Mouse (Mus musculus): ENCODE measurements around the gene Fam173a.

GRCm38 (mm10) chr17:25829558-25830017, 36.9 kb upstream of the Fam173a start:
- TF ChIP-seq CTCF (IDR thresholded peaks at IDR 0.05; ENCODE audit: extremely low read depth, insufficient read length, insufficient replicate concordance, low read depth, low read length) (no peak), POLR2A (IDR thresholded peaks at IDR 0.05; ENCODE audit: low read depth, low read length) (no peak)
